Mouse (Mus musculus): ENCODE results near the gene Fam155a.
"Not testable (repeated sequence)": the region's sequence is repeated elsewhere in the genome, so short reads cannot be mapped to it uniquely, and the experiment has no call there.

Gene Fam155a

GRCm38 (mm10) chr8:9432635-9433372, 338.2 kb downstream of the Fam155a start:
- in situ Hi-C loops (cut with MboI; ENCODE audit: low pct_unique_long_range_greater_than_20kb in 1 of 2, low sequenced_read_pairs in 2 of 2, unreplicated experiment in 1 of 2): no loop called here

- in situ Hi-C loops (cut with MboI; ENCODE audit: low pct_unique_long_range_greater_than_20kb in 1 of 2, low sequenced_read_pairs in 2 of 2, unreplicated experiment in 1 of 2): no loop called here
Measured at GRCm38 (mm10) chr8:9428846-9429245, 342.1 kb downstream of the Fam155a start.

- in situ Hi-C loops (cut with MboI; ENCODE audit: low pct_unique_long_range_greater_than_20kb in 1 of 2, low sequenced_read_pairs in 2 of 2, unreplicated experiment in 1 of 2): no loop called here
Measured at GRCm38 (mm10) chr8:9424069-9424468, 346.9 kb downstream of the Fam155a start.

GRCm38 (mm10) chr8:9423590-9423989, 347.4 kb downstream of the Fam155a start:
- in situ Hi-C loops (cut with MboI; ENCODE audit: low pct_unique_long_range_greater_than_20kb in 1 of 2, low sequenced_read_pairs in 2 of 2, unreplicated experiment in 1 of 2): no loop called here

- in situ Hi-C loops (cut with MboI; ENCODE audit: low pct_unique_long_range_greater_than_20kb in 1 of 2, low sequenced_read_pairs in 2 of 2, unreplicated experiment in 1 of 2): no loop called here
Measured at GRCm38 (mm10) chr8:9423184-9423583, 347.8 kb downstream of the Fam155a start.

GRCm38 (mm10) chr8:9418856-9419800, 351.8 kb downstream of the Fam155a start:
- in situ Hi-C loops (cut with MboI; ENCODE audit: low pct_unique_long_range_greater_than_20kb in 1 of 2, low sequenced_read_pairs in 2 of 2, unreplicated experiment in 1 of 2): no loop called here

- in situ Hi-C loops (cut with MboI; ENCODE audit: low pct_unique_long_range_greater_than_20kb in 1 of 2, low sequenced_read_pairs in 2 of 2, unreplicated experiment in 1 of 2): no loop called here
Measured at GRCm38 (mm10) chr8:9416189-9416588, 354.8 kb downstream of the Fam155a start.

GRCm38 (mm10) chr8:9408480-9408879, 362.5 kb downstream of the Fam155a start:
- in situ Hi-C loops (cut with MboI; ENCODE audit: low pct_unique_long_range_greater_than_20kb in 1 of 2, low sequenced_read_pairs in 2 of 2, unreplicated experiment in 1 of 2): no loop called here

- in situ Hi-C loops (cut with MboI; ENCODE audit: low pct_unique_long_range_greater_than_20kb in 1 of 2, low sequenced_read_pairs in 2 of 2, unreplicated experiment in 1 of 2): no loop called here
Measured at GRCm38 (mm10) chr8:9406204-9406603, 364.8 kb downstream of the Fam155a start.

GRCm38 (mm10) chr8:9404651-9405050, 366.3 kb downstream of the Fam155a start:
- in situ Hi-C loops (cut with MboI; ENCODE audit: low pct_unique_long_range_greater_than_20kb in 1 of 2, low sequenced_read_pairs in 2 of 2, unreplicated experiment in 1 of 2): no loop called here

- in situ Hi-C loops (cut with MboI; ENCODE audit: low pct_unique_long_range_greater_than_20kb in 1 of 2, low sequenced_read_pairs in 2 of 2, unreplicated experiment in 1 of 2): no loop called here
Measured at GRCm38 (mm10) chr8:9402393-9402792, 368.6 kb downstream of the Fam155a start.

- in situ Hi-C loops (cut with MboI; ENCODE audit: low pct_unique_long_range_greater_than_20kb in 1 of 2, low sequenced_read_pairs in 2 of 2, unreplicated experiment in 1 of 2): no loop called here
Measured at GRCm38 (mm10) chr8:9398606-9399263, 372.2 kb downstream of the Fam155a start.

- in situ Hi-C loops (cut with MboI; ENCODE audit: low pct_unique_long_range_greater_than_20kb in 1 of 2, low sequenced_read_pairs in 2 of 2, unreplicated experiment in 1 of 2): no loop called here
Measured at GRCm38 (mm10) chr8:9398040-9398439, 372.9 kb downstream of the Fam155a start.

GRCm38 (mm10) chr8:9394670-9395069, 376.3 kb downstream of the Fam155a start:
- in situ Hi-C loops (cut with MboI; ENCODE audit: low pct_unique_long_range_greater_than_20kb in 1 of 2, low sequenced_read_pairs in 2 of 2, unreplicated experiment in 1 of 2): no loop called here

GRCm38 (mm10) chr8:9393246-9393645, 377.7 kb downstream of the Fam155a start:
- in situ Hi-C loops (cut with MboI; ENCODE audit: low pct_unique_long_range_greater_than_20kb in 1 of 2, low sequenced_read_pairs in 2 of 2, unreplicated experiment in 1 of 2): no loop called here

- in situ Hi-C loops (cut with MboI; ENCODE audit: low pct_unique_long_range_greater_than_20kb in 1 of 2, low sequenced_read_pairs in 2 of 2, unreplicated experiment in 1 of 2): not testable (repeated sequence)
Measured at GRCm38 (mm10) chr8:9390229-9390628, 380.7 kb downstream of the Fam155a start.

- in situ Hi-C loops (cut with MboI; ENCODE audit: low pct_unique_long_range_greater_than_20kb in 1 of 2, low sequenced_read_pairs in 2 of 2, unreplicated experiment in 1 of 2): no loop called here
Measured at GRCm38 (mm10) chr8:9369201-9369600, 401.8 kb downstream of the Fam155a start.

- in situ Hi-C loops (cut with MboI; ENCODE audit: low pct_unique_long_range_greater_than_20kb in 1 of 2, low sequenced_read_pairs in 2 of 2, unreplicated experiment in 1 of 2): no loop called here
Measured at GRCm38 (mm10) chr8:9367721-9368120, 403.2 kb downstream of the Fam155a start.

- in situ Hi-C loops (cut with MboI; ENCODE audit: low pct_unique_long_range_greater_than_20kb in 1 of 2, low sequenced_read_pairs in 2 of 2, unreplicated experiment in 1 of 2): no loop called here
Measured at GRCm38 (mm10) chr8:9365381-9365780, 405.6 kb downstream of the Fam155a start.
